Mouse (Mus musculus) left cerebral cortex, adult 2 months (tissue): ENCODE results near the gene Slc16a12. TPM values are rescaled to one million over a fixed set of nuclear protein-coding genes. Genes with fewer than 3 reads are reported as not detected.
"Not testable (repeated sequence)": the region's sequence is repeated elsewhere in the genome, so short reads cannot be mapped to it uniquely, and the experiment has no call there.

ENCODE experiments used
- DNase-seq, 2 experiments: peaks; one replicate each; pipeline ENCODE4 v3.0.0; 2021 to 2022; ENCODE audit warnings: low spot score in 2 of 2, mixed read lengths in 1 of 2; ENCODE audit errors: extremely low spot score in 1 of 2
- H3K27ac ChIP-seq: fragments of 200-600 bp; 2 replicates; pipeline ENCODE4 v1.8.1; 2022
- H3K4me3 ChIP-seq: fragments of 200-600 bp; 2 replicates; pipeline ENCODE4 v1.8.1; 2022
- CTCF ChIP-seq: fragments of 200-600 bp; IDR thresholded peaks from 2 replicates; pipeline ENCODE4 v1.8.1; 2022; ENCODE audit warnings: antibody characterized with exemption, mild to moderate bottlenecking, moderate library complexity
- intact Hi-C: fragments of 180-260 bp; cut with DNase I; formaldehyde crosslinking; loops from one replicate; pipeline ENCODE4 v1.15.1; 2025
- total RNA-seq, 2 experiments: library from RNA; stranded (reverse); gene quantifications; 2 replicates each; pipeline ENCODE4 v1.2.3; 2021

The Slc16a12 gene
- total RNA-seq, 2 experiments from 2014 or later, result 1.8 to 3.5 TPM

DNA sequence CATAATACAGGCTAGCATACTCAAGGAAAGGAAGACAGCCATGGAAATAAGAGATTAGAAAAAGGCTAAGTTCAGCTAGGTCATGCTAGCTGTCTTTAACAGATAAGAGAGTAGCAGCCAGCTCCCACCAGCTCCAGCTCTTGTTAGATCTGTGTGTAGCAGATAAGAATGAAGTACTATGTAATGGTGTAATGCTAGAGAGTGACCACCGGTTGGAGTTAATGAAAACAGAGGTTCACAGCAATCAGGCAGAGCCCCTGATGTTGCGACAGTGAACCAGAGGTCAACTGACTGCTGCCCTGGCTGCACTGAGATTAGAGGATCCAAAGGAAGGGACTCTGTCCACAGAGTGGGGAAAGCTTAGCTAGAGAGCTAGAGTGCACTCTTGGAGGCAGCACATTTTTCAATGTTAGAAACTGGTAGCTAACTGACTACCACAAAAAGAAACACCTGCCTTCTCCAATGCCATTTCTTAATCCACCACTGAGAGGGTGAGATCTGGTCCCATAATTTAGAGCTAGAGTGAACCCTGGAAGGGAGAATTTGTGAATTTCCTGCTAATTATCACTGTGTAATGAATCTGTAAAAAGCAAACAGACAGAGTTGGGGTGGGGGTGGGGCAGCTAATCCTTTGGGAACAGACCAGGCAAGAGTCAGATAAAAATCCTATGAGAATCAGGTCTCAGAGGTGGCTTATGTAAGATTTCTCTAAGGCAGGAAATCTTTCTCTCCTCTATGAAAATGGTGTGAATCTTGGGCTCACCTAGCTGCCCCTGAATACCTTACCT lies 90.4 kb downstream of the Slc16a12 start:
- no peak overlapping the region for H3K4me3 ChIP-seq
- DNase-seq, result no peak
- intact Hi-C loops, result no loop called here
- H3K27ac ChIP-seq, result no peak overlapping the region
- no peak for TF ChIP-seq CTCF

DNA sequence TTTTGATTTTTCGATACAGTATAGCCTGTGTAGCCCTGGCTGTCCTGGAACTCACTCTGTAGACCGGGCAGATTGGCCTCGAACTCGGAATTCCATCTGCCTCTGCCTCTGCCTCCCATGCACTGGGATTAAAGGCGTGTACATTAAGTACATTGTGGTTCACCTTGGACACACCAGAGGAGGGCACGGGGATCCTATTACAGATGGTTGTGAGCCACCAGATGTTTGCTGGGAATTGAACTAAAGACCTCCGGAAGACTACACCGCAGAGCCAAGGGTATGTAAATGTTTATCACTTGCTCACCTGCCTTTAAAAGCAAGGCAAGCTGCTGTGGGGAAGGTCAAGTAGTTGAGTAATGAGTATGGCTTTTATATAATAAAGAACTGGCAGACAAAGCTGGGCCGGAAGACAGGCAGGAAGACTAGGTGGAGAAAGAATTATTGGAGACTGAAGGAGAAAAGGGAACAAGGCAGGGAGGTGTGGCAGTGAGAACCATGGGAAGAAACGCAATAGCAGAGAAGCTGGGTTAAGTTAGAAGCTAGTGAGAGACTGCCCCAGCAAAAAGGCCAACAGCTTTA lies 91.8 kb downstream of the Slc16a12 start:
- DNase-seq, result no peak
- intact Hi-C loops, result no loop called here
- H3K27ac ChIP-seq, result no peak overlapping the region
- no peak overlapping the region for H3K4me3 ChIP-seq
- TF ChIP-seq CTCF, result no peak

DNA sequence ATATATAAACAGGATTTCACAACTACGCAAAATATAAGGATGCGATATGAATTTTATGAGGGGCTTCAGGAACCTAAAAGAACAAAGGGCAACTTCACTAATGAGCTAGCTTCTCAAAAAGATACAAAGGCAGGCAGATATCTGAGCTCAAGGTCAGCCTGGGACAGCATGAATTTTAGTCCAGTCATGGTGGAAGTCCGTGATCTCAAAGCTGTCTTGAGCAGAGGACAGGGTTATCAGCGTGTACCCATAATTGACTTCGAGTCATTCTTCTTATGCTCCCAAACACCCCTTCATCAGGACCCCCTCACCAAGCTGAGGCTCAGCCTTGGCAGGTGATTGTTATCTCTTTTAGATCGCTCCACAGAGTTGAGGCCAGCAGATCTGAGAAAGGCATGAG lies 96.1 kb downstream of the Slc16a12 start:
- H3K27ac ChIP-seq, result no peak overlapping the region
- no peak for TF ChIP-seq CTCF
- intact Hi-C loops, result no loop called here
- no peak overlapping the region for H3K4me3 ChIP-seq
- DNase-seq, result no peak

DNA sequence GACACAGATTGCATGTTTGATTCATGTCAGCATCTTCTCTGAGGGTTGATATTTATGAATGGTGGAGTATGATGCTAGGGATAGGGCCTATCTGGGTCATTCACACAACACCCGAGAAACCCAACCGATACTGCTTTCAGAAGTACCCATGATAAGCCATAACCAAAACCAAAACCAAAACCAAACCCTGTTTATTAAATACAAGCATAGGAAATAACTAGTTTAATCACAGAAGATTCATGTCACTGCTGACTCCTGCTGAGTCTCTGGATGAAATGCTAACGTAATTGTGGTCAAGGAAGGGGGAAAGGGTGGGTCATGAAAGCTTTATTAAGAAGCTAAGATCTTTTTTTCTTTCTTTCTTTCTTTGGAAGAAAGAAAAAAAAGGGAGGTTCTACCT lies 96.8 kb downstream of the Slc16a12 start:
- no peak for DNase-seq
- intact Hi-C loops, result no loop called here
- no peak for TF ChIP-seq CTCF
- Histone ChIP-seq H3K4me3 (no peak overlapping the region), H3K27ac (no peak overlapping the region)

DNA sequence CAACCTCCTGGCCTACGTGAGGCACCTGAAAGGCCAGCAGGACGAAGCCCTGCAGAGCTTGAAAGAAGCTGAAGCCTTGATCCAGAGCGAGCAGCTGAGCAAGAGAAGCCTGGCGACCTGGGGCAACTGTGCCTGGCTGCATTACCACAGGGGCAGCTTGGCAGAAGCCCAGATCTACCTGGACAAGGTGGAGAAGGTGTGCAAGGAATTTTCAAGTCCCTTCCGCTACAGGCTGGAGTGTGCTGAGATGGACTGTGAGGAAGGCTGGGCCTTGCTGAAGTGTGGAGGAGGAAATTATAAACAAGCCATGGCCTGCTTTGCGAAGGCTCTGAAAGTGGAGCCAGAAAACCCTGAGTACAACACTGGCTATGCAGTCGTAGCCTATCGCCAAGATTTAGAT lies 99.5 kb downstream of the Slc16a12 start:
- H3K4me3 ChIP-seq, result not testable (repeated sequence)

DNA sequence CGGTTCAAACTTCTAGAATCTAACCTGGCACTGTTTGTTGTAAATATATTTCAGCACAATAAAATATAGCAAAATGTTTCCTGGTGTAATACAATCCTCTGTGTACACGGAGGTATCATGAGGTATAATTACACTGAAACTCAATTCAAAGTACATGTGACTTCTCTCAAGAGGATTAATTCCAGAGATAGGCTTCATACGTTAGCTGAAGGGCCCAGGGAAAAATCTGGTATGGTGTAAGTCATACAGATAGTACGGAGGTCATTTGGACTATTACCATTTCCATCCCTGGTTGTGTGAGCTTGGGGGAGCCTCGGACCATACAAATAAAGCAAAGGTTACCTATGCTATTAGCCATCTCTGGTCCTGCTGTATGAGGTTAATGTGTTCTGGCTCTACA lies 104.5 kb downstream of the Slc16a12 start:
- no peak for DNase-seq
- TF ChIP-seq CTCF, result no peak
- intact Hi-C loops, result no loop called here
- H3K27ac ChIP-seq, result no peak overlapping the region
- no peak overlapping the region for H3K4me3 ChIP-seq

More for the DNA sequence above, 99.5 kb downstream of the Slc16a12 start:
- H3K27ac ChIP-seq, intact Hi-C loops, DNase-seq: not testable (repeated sequence)

DNA sequence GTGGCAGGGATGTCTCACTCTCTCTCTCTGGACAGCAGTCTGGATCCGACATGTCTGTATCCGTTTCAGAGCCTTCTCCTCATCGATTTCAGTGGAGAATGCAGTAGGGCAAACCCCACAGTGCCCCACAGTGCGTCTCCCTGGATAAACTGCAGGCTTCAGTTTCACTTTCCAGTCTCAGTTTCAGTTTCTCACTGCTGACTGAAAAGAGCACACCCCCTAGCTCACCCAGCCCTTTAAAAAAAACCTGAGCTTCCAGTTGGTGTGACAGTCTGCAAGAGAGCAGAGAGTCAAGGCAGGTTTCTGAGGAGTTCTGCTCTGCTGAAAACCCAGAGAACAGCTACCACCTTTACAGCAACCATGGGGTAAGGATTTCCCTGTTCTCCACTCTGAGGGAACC lies 106.5 kb downstream of the Slc16a12 start, which contains the start of the genes Ifit1bl2 and Ifit1:
Ifit1bl2 (minus strand) TSS at position 121 of the 400 bp plus-strand sequence.
Ifit1 (plus strand) TSS at position 249 of the 400 bp plus-strand sequence.
- peak within 1 kb of the TSS; percentile 28 for H3K4me3 ChIP-seq
- no peak within 1 kb of the TSS for H3K27ac ChIP-seq
- intact Hi-C loops, result no loop called here
- DNase-seq, result no peak
- no peak for TF ChIP-seq CTCF

DNA sequence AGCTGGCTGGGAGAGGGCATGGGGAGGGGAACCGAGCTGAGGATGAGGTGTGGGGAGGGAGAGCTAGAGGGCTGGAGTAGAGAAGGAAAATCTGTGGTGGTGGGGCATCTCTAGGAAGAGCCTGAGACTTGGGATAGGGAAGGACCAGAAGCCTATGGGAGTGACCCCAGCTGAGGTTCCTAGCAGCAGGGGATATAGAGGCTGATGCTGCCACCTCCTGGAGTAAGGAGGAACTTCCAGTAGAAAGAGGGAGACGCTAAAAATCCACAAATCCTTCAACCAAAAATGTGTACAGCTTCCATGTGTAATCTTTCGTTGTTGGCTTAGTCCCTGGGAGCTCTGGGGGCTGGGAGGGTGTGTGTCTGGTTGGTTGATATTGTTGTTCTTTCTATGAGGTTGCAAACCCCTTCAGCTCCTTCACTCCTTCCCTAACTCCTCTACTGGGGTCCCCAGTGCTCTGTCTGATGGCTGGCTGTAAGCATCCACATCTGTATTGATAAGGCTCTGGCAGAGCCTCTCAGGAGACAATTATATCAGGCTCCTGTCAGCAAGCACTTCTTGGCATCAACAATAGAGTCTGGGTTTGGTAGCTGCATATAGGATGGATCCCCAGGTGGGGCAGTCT lies 110.0 kb downstream of the Slc16a12 start:
- H3K4me3 ChIP-seq, result no peak overlapping the region
- H3K27ac ChIP-seq, result no peak overlapping the region
- peak; percentile 39 to 65 for DNase-seq
- peak; percentile 87 for TF ChIP-seq CTCF
- intact Hi-C loops, result loop anchor here (1.0 to 5.0 kb wide), 4 partner anchors 89 to 395 kb away; no protein-coding TSS in a partner anchor

DNA sequence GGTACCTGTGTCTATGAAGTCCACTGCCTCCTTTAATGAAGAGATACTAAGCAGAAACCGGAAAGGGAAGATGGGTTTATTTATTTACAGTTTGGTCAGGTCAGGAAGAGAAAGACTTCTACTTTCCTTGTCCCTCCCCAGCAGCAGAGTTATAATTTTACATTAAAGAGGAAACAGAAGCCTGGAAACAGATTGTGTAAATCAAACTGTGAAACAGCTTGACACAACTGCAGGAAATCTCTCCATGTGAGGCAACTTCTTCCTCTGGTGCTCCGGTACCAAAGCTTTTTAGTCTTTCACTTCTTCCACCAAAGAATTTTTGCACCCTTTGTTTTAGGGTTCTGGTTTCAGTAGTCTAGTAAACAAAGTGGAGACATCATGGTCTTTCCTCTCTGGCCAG lies 113.6 kb downstream of the Slc16a12 start:
- Histone ChIP-seq H3K27ac (no peak overlapping the region), H3K4me3 (no peak overlapping the region)
- no peak for DNase-seq
- TF ChIP-seq CTCF, result no peak
- intact Hi-C loops, result no loop called here

DNA sequence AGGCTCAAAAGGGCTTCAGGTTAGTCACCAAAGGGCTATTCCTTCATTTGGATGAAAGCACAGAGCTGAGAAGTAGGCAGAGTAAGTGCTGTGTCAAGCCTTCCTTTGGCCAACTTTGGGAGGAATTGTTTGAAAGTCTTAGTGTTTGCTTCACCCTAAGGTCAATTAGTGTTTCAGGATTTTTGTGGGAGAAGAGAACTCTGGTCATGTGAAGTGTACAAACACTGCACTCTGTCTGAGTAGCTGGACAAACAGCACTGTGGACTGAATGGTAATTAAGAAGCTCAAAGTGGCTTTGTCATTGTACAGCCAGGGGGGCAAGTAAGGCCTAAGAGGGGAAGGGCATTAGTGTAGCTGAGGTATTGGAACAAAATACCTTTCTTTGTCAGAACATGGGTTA lies 115.6 kb downstream of the Slc16a12 start:
- no peak for TF ChIP-seq CTCF
- no peak for DNase-seq
- Histone ChIP-seq H3K27ac (no peak overlapping the region), H3K4me3 (no peak overlapping the region)
- intact Hi-C loops, result no loop called here

DNA sequence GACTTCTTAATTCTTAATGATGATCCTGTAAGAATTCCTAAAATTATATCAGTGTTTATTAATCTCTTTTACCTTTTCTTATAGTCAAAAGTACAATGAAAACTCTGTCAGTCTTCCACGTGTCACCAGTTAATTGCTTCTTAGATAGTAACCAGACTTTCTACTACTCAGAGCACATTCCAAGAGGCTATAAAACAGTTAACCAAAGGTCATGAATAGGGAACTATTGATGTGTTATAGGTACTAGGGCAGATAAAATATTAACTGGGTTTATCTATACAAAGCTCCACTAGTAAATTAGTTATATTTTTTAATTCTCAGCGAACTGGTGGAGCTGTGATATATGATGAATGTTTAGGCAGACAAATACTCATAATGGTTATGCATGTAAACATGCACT lies 119.6 kb downstream of the Slc16a12 start:
- intact Hi-C loops, result no loop called here
- DNase-seq, result no peak
- TF ChIP-seq CTCF, result no peak
- H3K27ac ChIP-seq, result no peak overlapping the region
- H3K4me3 ChIP-seq, result no peak overlapping the region

DNA sequence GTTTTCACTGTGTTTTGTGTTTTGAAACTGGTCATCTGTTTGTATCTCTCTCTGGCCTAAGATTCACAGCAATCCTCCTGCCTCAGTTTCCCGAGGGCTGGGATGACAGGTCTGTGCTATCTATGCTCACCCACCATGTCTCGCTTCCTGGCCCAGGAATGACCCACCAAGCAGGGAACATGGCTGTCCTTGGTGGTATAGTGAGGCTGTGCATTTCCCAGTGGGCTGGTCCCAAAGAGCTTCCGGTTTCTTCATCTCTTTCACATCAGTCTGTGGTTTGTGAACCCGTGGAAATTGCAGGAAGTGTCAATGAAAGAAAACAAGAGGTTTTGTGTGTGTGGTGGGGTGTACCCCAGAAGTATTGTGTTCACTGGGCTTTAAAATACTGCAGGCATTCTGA lies 122.4 kb downstream of the Slc16a12 start:
- Histone ChIP-seq H3K27ac (no peak overlapping the region), H3K4me3 (no peak overlapping the region)
- intact Hi-C loops, result no loop called here
- TF ChIP-seq CTCF, result no peak
- no peak for DNase-seq
